Mouse (Mus musculus) left cerebral cortex, postnatal 14 days (tissue): ENCODE results near the gene Opa3. TPM values are rescaled to one million over a fixed set of nuclear protein-coding genes. Genes with fewer than 3 reads are reported as not detected.
"Not testable (repeated sequence)": the region's sequence is repeated elsewhere in the genome, so short reads cannot be mapped to it uniquely, and the experiment has no call there.

Experiments
- DNase-seq, 2 experiments: peaks; one replicate each; pipeline ENCODE4 v3.0.0; 2021 to 2022; ENCODE audit warnings: low spot score in 2 of 2, mixed read lengths in 1 of 2
- intact Hi-C: fragments of 180-260 bp; cut with DNase I; formaldehyde crosslinking; loops from one replicate; pipeline ENCODE4 v1.15.1; 2025
- total RNA-seq, 2 experiments: library from RNA; stranded (reverse); gene quantifications; 2 replicates each; pipeline ENCODE4 v1.2.3; 2021

Gene Opa3
- total RNA-seq, 2 experiments from 2014 or later: 40.0 to 43.9 TPM

DNA sequence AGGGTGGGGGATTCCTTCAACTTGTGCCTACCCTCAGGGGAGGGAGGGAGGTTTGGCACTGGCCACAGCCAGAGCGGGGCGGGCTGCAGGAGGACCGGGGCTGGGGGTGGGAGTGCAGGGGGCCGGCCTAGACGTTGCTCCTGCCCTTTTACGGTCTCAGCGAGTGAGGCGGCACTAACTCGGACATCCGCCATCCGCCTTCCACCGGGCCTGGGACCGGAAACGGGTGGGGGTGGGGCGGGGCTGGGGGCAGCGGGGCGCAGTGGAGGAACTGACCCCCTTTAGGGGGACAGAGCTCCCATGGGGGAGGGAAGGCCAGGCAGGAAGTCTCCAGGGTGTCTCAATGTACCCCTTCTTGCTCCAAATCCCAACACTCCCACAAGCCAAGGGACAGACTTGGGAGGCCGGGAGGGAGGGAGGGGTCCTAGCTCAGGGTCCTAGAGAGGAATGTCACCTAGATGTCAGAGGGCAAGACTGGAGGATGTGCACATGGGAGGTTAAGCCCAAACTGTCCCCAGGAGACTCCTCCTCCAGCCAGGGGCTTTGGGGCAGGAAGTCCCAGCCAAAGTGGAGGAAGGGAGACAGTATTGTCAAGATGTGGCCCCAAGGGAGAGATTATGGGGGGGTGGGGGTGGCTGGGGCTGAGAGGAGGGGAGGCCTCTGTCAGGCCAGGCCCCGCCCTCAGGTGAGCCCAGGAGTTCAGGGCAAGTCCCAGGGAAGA lies 41.7 kb downstream of the Opa3 start:
- DNase-seq: no peak

DNA sequence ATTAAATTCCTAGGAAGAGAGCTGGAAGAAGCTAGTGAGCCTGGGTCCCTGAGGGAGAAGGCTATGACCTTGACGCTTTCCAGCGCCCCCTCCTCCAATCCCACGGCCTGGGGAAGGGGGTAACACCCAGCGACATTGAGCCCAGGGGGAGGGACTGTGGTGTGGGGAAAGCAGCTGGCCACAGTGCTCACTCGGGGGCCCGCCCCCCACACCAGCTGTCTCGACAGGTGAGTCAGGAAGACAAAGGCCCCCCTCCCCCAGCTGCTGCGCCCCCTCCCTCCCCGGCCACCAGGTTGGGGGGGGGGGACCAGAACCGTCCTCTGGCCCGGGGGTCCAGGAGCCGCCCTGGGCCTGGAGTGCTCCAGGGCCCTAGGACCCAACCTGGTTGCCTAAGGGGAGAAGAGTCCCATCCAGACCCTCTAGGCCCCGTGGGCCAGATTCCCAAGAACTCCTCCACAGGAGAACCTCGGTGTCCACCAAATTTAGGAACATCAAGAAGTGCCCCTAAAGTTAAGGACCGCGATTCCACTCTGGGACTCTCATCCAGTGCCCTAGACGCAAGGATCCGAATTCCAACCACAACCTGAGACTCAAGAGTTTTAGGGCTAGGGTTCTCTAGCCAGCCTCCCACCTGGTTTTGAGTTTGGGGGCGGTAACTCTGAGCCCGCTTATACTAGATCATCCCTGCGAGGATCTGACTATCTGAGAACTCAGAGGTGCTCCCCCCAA lies 42.5 kb downstream of the Opa3 start:
- no peak for DNase-seq
- intact Hi-C loops: no loop called here

More for the DNA sequence above, 41.7 kb downstream of the Opa3 start:
- intact Hi-C loops: no loop called here

DNA sequence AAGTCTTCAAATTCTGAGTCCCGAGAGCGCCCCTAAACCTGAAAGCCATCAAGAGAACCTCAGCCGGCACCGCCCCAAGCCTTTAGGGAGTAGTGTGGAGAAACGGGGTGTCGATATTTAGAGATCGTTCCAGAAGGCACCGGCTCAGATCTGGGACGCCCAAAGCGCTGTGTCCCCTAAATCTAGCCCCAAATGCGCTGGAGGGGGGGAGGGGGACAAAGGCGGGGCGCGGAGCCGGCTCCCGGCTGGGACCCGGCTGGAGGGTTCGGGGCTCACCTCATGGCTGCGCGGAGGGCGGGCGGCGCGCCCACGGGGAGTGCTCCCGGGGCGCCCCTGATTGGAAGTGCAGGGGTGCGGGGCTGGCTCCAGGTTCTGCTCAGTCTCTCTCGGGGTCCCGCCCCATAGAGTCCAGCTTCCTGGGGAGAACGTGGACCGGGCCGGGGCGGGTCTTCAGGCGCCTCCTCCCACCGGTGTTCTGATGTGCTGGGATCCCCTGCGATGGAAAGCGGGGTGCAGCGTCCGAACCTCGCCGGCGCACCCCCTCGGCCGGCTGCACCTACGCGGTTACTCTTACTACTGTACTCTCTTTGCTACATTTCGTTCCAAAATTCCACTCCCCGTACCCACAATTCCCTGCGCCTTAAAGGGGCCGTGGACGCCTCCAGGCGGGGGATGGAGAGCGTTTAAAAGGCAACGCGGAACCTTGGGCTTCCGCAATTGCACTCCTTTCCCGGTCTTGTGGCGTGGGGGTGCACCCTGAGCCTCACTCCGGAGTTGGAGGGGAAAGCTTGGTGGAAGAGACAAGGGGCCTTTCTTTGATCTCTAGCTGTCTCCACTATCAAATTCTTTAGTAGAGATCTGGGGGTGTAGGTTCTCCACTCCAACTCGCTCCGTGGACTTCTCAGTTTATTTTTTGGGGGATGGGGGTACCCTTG lies 43.4 kb downstream of the Opa3 start, which contains the start of gene Vasp:
Gene Vasp, minus strand, starts transcription at position 580 of the 935 bp plus-strand sequence.
- intact Hi-C loops: no loop called here
- DNase-seq: peak; percentile 75 to 87

DNA sequence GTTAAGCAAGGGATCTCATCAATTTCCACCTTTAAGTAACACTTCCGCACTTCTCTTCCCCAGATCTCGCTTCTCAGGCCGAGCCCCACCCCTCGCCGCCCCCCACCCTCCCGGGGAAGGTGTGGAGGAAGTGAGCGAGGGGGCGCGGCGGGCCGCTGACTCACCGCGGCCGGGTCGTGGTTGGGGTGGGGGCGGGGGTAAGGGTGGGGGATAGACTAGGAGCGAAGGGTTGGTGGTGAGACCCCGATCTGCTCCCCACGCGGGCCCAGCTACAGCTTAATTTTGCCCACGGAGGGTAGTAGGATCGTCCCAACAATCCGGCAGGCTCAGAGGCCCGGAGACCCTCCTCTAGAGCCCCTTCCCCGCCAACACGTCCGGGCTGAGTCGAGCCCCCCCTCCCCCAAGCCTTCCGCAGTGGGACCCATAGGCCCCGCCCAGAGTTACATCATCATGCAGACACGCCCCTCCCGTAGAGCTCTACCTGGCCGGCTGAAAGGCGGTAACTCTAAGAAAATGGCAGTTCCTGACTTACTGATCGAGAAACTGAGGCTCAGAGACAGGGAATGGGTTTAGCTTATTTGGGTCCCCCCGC lies 44.1 kb downstream of the Opa3 start:
- intact Hi-C loops: no loop called here
- DNase-seq: no peak

DNA sequence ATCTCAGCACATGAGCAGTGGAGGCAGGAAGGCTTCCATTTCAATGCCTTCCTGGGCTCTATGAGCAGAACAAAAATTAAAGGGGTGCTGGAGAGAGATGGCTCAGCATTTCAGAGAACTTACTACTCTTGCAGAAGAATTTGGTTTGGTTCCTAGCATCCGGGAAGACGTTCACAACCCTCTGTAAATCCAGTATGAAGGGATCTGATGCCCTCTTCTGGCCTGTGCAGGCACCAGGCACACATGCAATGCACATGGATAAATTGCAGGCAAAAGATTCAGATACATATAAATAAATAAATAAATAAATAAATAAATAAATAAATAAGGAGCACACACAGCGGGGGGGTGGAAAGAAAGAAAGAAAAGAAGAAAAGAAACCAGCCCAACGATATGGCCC lies 48.1 kb downstream of the Opa3 start:
- no peak for DNase-seq
- intact Hi-C loops: no loop called here

DNA sequence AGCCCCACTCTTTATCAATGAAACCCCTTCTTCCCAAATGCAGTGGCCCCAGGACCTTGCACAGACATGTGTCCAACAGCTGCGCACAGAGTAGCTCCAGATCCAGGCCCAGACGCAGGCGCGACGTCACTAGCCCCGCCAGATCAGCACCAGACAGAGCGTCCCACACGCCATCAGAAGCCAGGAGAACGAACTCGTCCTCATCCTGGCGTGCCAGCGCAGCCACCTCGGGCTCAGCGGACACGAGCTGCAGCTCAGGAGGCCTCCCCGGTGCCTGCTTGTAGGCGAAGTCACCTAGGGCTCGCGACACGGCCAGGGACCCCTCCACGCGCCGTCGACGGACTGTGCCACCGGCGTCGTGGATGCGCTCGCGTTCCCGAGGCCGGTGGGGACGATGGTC lies 50.9 kb downstream of the Opa3 start:
- no peak for DNase-seq
- intact Hi-C loops: no loop called here

DNA sequence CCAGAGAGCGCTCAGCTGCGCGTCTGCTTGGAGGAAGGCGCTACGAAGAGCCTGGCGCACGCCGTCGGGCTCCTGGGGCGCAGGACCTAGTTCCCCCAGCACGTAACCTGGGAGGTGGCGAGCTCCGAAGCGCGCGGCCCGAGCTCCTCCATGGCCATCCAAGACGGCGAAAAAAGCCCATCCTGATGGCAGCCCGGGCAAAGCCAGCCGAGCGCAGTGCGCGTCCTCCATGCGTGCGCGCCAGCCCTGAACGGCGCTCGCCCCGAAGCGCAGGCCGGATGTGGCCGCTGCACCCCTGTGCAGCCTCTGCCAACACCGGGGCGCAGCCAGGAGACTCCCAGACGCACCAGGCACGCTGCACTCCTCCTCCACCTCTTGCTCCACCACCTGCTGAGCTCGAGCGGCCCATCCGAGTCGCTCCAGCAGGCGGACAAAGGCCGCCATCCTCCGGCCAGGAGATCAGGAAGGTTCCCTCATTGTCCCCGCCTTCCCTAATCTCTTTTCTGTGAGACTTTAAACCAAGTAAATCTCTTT lies 51.5 kb downstream of the Opa3 start, which contains the start of gene Ppm1n:
Gene Ppm1n, minus strand, starts transcription at position 484 of the 534 bp plus-strand sequence.
- intact Hi-C loops: loop anchor here (2.0 kb wide), 1 partner anchor 41 kb away; no protein-coding TSS in a partner anchor

DNA sequence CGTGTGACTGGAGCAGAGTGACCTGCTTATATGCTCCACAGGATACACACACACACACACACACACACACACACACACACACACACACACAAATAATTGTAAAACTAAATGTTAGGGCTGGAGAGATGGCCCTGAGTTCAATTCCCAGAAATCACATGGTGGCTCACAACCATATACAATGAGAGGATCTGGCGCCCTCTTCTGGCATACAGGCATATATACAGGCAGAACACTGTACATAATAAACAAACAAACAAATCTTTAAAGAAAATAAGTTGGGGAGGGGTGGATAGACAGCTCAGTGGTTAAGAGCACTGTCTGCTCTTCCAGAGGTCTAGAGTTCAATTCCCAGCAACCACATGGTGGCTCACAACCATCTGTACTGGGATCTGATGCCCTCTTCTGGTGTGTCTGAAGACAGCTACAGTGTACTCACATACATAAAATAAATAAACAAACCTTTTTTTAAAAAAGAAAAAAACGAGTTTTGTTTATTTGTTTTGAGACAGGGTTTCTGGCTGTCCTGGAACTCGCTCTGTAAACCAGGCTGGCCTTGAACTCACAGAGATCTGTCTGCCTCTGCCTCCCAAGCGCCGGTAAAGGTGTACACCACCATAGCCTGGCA lies 53.7 kb downstream of the Opa3 start:
- DNase-seq: not testable (repeated sequence)
- intact Hi-C loops: loop anchor here (2.0 kb wide), 1 partner anchor 43 kb away; no protein-coding TSS in a partner anchor

More for the DNA sequence above, 51.5 kb downstream of the Opa3 start, which contains the start of gene Ppm1n:
- no peak for DNase-seq

DNA sequence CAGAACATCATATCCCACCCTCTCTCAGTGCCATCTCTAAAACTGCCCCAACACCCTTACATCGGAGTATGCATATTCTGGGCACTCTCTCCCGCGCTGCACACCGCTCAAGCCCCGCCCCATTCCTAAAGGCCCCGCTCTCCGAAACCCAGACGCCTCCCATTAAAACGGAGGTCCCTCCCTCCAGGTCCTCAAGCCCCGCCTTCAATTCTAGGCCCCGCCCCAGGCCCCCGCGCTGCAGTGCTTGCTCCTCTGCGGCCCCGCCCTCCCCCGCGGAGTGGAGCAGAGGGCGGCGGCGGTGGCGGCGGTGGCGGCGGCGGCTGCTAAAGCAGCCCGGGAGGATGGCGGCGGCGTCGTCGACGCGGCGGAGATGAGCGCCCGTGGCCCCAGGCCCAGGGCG lies 54.3 kb downstream of the Opa3 start, which contains the start of gene Rtn2:
Gene Rtn2, plus strand, starts transcription at position 240 of the 400 bp plus-strand sequence.
- intact Hi-C loops: no loop called here
- DNase-seq: peak; percentile 66 to 84

DNA sequence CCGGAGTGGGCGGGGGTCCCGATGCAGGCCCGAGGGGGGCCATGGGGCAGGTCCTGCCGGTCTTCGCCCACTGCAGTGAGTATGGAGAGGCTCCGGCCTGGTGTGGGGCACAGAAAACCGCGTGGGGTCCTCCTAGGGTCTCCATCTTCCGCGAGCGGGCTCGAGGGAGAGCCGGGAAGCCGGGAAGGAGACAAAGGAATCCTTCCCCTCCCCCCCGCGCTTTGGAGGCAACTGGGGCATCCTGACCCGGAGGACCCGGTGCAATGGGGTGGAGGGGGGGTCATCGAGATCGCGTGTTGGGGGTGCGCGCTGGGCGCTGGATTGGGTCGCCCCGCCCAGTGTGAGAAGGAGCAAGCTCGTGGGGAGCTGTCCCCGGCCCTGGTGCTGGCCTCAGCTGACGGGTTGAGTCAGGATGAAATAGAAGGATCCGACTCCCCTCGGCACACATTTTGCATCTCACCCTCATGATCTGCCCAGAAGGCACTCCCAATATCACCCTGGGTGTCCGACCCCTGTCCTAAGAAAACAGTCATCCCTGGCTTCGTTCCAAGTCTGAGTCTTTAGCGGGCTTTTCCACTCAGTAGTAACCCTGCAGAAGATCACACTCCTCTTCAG lies 54.8 kb downstream of the Opa3 start:
- intact Hi-C loops: no loop called here
- peak; percentile 38 to 51 for DNase-seq

DNA sequence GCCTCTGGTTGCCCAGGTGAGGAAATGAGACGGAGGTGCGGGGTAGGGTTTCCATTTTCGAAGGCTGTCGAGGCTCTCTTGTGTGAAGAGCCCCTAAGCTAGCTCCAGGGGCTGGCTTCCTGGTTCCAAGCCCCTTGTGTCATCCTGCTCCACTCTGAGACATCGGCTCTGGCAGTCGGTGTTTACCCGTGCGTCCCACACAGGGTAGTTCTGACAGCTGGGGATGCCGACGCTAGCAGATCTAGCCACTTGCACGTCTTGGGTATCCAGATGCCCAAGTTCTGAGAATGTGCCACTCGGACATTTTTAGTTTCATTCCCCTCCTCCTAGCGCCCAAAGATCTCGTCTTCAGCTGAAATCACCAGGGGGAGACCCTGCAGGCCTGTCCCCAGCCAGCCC lies 55.3 kb downstream of the Opa3 start:
- DNase-seq: peak; percentile 40 to 69
- intact Hi-C loops: no loop called here

DNA sequence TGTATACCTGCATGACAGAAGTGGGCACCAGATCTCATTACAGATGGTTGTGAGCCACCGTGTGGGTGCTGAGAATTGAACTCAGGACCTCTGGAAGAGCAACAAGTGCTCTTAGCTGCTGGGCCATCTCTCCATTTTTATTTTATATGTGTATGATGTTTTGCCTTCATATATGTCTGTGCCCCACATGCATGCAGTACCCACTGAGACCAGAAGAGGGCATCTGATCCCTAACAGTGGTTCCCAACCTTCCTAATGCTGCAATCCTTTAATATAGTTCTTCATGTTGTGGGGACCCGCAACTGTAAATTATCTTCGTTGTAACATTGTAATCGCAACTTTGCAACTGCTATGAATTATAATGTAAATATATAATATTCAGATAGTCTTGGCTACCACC lies 56.6 kb downstream of the Opa3 start:
- intact Hi-C loops: no loop called here
- DNase-seq: peak; percentile 73 to 80

DNA sequence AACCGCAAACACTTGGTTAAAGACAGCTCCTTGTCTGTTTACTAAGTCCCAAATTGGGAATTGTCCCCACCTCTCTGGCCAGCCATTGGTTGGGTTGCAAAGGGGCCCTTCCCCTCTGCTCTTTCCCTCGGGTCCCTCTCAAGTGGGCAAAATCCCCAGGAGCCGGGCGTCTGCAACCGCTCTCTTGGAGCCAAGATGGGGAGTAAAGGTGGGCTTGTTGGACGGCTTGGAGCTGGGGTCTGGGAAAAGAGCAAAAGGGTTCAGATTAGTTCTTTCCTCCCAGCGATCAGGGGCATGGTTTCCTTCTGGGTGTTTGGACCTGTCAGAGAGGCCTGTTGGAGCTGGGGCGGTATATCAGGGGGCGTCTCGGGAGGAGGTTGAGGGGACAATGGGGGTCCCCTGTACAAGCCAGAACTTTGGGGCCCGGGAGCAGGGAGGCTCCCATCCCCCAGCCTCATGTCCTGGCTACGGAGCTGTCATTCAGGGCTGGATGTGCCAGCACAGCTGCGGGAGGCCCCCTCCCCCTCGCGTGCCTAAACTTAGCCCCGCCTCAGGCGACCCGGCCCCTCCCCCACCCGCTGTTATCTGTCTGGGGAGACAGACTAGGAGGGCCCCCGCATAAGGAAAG lies 62.9 kb downstream of the Opa3 start:
- intact Hi-C loops: no loop called here
- no peak for DNase-seq

DNA sequence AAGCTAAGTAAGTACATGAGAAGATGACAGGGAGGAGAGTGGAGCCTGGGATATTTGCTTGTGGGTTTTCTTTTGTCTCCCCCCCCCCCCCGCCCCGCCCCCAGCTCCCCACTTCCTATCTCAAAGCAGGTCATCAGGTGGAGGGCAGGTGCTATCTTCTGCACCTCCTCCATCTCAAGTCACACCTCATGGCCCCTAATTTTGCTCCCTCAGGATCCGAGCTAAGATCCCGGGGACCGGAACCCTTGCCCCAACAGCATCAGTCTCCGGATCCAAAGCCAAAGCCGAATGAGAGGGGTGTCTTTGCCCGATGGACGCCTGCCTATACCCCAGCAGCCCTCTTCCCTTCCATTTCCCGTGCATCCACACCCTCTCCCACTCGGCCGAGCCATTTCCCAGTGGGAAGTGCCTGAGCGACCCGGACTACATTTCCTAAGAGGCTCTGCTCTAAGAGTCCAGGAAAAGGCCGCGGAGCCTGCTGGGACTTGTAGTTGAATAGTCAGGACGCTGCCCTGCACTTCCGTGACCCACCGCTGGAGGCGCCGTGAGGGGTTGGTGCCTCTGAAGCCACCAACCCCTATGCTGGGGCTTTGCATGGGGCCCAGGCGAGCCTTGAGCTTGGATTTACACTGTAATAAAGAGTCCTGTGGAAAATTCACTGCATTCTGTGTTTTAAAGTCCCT lies 67.5 kb downstream of the Opa3 start:
- intact Hi-C loops: loop anchor here (5.0 kb wide), 2 partner anchors 58 to 118 kb away; partner anchors contain the start of gene Eml2
- peak; percentile 97 for DNase-seq

DNA sequence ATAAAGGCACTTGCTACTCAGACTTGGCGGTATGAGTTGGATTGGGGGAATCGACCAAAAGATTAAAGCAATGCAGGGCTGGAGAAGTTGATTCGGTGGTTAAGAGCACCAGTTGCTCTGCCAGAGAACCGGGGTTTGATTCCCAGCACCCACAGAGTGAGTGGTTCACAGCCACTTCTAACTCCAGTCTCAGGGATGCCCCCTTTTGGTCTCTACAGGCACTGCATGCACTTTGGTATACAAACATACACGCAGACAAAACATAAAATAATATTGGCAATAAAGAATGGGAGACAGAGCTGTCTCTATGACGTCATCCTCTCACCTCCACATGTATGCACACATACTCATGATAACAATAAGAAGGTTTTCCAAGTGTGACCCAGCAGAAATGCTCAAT lies 68.9 kb downstream of the Opa3 start:
- no peak for DNase-seq
- intact Hi-C loops: loop anchor here (5.0 kb wide), 2 partner anchors 60 to 120 kb away; partner anchors contain the start of gene Eml2

DNA sequence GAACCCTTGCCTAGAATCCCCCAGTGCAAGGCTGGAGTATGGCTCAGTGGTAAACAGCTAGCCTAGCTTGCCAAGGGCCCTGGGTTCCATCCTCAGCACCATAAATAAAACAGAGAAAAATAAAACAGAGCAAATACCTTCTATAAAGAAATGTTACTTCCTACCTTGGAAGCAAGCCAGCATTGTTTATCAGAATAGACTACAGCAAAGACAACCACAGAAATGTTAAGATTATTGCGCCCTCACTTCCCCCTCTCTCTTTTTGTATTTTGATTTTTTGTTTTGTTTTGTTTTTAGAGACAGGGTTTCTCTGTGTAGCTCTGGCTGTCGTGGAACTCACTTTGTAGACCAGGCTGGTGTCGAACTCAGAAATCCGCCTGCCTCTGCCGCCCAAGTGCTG lies 69.7 kb downstream of the Opa3 start:
- intact Hi-C loops: loop anchor here (5.0 kb wide), 2 partner anchors 60 to 120 kb away; partner anchors contain the start of gene Eml2
- no peak for DNase-seq

DNA sequence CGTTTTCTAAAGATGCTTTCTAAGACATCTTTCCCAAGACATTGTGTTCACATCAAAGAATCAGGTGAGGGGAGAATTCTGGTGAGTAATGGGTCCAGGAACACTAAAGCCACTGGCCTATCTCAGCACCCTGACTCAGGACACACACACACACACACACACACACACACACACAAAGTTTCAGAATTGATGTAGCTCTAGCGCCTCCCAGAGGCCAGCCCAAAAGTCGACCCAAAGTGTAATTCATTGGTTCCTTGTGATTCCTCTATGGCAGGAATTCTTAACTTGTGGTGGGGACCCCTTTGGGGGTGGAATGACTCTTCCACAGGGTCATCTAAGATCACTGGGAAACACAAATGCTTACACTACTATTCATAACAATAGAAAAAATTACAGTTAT lies 71.1 kb downstream of the Opa3 start:
- intact Hi-C loops: loop anchor here (5.0 kb wide), 2 partner anchors 62 to 122 kb away; partner anchors contain the start of gene Eml2
- DNase-seq: peak; percentile 64 to 78
